Mouse (Mus musculus) layer of hippocampus, adult 9-11 months (tissue): Measurements from ENCODE around the gene Agpat4.
"Not testable (repeated sequence)": the region's sequence is repeated elsewhere in the genome, so short reads cannot be mapped to it uniquely, and the experiment has no call there.

Source experiments
- DNase-seq: peaks from one replicate; pipeline ENCODE4 v3.0.0; 2022

The Agpat4 gene

GRCm38 (mm10) chr17:12118561-12118925 is at the start of gene Agpat4:
Gene Agpat4, plus strand, starts transcription at chr17:12118704.
- peak; percentile 41 for DNase-seq

DNA sequence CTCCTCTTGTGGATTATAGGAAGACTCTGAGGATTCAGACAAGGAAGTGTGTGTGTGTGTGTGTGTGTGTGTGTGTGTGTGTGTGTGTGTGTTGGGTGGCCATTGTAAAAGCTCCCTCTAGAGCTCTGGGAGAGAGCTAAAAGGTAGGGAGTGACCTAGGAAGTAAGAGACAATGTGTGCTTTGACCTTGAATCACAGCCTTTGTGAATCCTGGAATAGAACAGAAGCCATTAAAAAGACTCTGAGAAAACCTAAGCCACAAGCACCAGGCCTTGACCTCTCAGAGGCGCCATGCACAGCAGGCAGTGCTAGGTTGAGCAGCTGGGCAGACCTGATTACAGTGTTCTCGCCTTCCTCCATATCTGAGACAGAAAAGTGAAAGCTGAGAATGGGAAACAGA is 41.7 kb upstream of the Agpat4 start:
- DNase-seq: no peak

DNA sequence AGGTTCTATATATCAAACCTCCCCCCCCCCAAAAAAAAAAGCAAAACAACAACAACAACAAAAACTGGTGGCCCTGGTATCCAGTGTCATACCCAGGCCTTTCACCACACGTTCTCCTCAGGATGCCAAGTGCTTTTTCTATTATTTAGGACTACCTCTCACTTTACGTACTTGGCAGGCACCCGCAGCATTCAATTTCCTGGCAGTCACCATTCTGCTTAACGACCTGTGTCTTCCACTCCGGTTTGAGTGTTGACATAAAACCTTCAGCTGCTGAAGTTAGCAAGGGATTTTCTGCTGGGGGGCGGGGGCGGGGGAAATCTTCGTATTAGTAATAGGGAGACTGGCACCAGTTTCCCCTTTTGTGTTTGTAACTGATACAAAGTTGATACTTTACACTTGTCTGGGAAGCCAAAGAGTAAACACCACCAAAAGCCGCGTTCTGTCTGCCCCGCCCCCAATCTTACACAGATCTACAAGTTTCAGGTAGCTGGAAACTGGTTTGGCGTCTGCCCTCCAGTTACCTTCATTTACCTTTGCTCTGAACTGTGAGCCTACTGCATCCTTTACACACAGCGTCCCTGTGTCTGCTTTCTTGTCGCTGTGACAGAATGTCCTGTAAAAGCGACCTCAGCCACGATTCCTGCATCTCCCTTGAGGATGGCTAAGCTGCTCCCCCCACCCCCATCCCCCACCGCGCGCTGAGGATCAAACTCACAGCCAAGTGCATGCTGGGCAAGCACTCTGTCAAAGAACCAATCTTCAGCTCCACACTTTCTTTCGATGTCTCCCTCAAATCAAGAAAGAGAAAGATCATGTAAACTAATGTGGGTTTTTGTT is 37.6 kb upstream of the Agpat4 start:
- DNase-seq: no peak

GRCm38 (mm10) chr17:12082201-12082600 is 36.3 kb upstream of the Agpat4 start:
- no peak for DNase-seq

DNA sequence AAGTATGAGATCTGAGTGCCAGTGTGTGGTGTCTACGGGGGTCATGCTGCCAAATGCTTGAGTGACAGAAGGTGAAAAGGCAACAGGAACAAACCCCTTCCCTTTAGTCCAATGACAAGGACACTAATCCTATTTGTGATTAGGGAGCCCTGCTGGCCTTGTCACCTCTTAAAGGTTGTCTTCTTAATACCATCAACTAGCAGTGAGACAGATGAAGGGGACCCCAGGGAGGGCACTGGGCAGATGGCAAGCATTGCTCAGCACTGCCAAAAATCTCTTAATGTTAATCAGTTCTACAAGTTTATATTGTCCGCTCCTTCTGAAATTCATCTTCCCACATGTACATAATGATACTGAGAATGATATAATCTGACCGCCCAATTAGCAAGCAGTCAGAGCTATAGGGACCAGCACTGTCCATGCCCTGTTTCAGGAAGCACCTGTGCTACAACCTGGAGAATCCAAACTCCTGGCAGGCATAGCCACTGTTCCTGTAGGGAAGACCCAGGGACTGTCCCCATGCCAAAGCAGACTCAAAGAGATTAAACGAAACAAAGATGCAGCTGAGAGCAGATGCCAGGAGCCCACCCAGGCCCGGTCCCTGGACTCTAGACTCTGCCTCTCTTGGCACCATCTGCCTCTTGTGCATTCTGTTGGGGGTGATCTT is 28.1 kb upstream of the Agpat4 start:
- no peak for DNase-seq

- no peak for DNase-seq
Observed at GRCm38 (mm10) chr17:12092901-12093564, 25.5 kb upstream of the Agpat4 start.

DNA sequence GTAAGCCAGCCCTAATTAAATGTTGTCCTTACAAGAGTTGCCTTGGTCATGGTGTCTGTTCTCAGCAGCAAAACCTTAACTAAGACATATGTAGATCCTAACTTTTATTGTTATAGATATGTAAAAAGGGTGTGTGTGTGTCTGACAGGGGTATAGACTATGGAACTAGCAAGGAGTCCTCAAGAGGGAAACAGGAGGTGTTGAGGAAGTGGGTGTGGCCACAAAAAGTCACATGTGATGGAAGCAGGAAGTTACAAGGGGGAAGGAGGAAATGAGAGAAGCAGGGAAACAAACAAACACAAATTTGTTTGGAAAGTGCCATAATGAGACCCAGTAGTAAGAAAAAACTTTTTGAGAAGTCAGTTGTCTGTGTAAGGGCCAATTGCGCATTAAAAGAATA is 24.5 kb upstream of the Agpat4 start:
- DNase-seq: no peak

- peak; percentile 43 for DNase-seq
Observed at GRCm38 (mm10) chr17:12094827-12095590, 23.5 kb upstream of the Agpat4 start.

DNA sequence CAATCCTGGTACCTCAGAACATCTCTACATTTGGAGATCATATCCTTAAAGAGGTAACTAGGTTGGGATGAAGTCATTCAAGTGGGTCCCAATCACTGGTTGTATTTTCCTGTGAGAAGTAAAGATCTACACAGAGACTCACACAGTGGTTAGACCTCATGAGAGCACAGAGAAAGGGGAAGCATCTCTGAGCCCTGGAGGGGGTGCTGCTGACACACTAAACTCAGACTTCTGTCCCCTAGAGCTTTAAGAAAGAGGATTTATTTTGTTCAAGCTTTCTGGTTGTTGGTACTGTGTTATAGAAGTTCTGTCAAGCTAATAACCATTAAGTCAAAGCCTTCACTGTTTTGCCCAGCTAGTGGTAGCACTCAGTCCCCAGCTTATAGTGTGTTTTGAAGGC is 19.1 kb upstream of the Agpat4 start:
- no peak for DNase-seq

DNA sequence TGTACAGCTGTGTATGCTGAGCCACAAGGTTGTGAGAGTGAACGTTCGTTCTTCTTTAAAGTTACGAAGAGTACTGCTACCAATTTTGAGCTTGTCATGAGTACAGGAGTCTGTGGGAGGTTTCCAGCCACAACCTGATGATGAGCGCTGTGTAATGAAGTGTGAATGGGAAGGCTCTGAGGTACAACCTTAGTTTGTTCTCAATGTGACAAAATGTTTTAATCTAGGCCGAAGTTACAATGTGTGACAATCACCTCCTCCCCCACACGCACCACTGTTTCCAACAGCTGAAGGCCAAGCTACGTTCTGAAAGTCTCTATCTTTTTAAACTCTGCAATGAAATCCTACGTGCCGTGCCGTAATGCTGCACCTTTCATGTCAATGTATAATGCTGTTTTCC is 16.2 kb upstream of the Agpat4 start:
- DNase-seq: no peak

- no peak for DNase-seq
Observed at GRCm38 (mm10) chr17:12103781-12104180, 14.7 kb upstream of the Agpat4 start.

- DNase-seq: no peak
Observed at GRCm38 (mm10) chr17:12104245-12104644, 14.3 kb upstream of the Agpat4 start.

DNA sequence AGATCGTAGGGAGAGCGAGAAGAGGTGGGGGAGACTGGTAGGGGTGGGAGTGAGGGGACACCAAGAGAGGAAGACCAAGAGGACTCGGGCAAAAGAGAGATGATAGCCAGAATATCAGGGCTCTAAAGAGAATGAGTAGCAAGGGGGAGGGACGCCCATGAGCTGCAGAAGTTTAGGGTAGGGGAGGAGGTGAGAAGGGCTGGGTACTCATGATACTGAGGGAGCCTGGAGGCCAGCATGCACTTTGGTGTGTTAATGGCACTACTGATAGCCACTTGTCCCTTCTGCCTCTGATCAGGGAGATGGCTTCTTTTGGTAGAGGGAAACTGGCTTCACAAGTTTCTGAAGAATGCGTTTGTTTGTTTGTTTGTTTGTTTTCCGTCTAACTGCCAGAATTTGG is 13.8 kb upstream of the Agpat4 start:
- no peak for DNase-seq

DNA sequence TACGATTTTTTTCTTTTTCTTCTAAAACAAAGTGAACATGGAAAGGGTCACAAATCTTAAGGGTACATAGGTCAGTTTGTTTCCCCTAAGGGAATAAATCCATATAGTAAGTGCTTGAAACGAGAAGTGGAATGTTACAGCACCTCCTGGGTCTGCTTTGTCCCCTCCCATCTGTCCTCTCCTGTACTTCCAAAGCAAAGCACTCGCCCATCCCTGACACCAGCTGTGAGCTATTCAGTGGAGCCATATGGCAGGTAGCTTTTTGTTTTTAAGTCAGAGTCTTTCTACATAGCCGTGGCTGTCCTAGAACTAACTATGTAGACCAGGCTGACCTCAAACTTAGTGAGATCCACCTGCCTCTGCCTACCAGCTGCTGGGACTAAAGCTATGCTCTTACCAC is 12.2 kb upstream of the Agpat4 start:
- peak; percentile 26 for DNase-seq

DNA sequence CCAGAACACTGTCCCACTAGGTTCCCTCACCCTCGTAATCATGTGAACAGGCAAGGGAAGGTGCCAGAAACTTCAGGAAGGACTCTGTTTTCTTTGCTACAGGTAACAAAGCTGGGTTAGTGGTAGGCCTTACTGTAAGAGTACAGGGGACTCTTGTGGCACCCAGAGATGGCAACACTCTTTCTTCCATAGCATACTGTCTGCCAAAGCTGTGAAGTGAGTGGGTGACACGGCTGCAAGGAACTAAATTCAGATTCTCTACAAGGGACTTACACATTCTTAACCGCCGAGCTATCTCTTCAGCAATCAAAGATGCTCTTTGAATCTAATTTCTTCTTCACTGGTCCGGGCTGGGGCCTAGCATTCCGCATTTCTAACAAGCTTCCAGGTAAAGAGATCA is 4.9 kb upstream of the Agpat4 start:
- no peak for DNase-seq

GRCm38 (mm10) chr17:12115086-12115485 is 3.4 kb upstream of the Agpat4 start:
- DNase-seq: no peak

DNA sequence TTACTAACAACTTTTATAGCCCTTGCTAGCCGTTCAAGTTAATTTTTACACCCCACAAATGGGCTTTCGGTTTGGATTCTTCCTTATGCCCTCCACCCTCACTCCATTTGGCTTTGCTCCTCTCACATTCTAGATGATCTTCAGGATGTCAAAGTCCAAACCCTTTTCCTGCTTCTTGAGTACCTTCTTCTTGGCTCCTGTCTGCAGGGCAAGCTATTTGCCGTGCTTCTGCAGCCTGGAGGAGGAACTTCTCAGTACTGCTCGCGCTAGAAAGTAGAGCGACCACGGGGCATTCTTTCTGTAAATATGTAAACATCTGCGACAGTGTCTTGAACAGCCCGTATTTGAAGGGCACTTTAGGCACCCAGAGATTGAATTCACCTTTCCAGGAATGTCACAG is 373 bp upstream of the Agpat4 start:
- no peak for DNase-seq

DNA sequence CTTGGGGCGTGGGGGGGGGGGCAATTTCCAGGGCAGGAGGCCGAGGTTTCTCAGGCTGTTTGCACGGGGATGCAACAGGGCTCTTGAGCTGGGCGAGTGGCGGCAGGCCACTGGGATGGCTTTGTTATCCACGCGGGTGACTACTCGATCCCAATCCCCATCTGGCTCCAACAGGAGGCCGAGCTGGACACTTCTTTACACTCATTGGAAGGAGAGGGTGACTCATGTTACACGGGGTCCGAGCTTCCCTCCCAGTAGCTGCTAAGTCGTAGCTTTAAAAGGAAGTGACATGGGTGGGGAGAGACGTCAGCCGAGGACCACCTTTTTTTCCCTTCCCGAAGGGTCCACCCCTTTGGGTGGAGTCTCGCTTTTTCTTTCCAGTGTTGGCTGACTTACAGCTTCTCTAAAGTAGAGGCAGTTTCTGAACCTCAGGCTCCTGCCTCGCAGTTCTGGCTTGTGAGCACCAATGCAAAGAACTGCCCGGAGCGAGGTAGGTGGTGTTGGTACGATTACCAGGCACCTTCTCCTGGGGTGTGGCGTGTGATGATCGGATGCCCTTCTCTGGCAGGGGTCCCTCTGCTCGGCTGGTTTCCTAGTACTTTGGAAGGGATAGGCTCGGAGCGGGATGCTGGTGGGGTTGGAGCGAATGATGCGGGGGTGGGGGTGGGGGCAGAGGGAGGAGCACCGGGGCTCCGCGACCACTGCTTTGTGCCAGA is 580 bp downstream of the Agpat4 start:
- DNase-seq: peak; percentile 92

DNA sequence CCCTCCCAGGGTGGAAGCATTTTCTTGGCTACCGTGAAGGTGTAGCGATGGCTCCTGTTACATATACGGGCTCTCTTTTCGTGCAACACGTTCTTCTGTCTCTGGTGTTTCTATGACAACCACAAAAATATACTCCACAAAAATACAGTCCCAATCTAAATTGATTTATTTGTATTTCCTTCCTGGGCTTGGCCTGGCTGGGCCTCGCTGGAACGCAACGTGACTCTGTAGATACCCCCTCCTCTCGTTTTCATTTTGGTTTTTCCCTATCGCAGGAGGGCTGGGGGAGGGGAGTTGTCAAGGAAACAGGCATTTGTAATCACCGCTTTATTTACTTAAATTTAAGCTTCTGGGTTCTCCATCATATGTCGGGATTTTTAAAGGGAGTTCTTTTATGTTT is 1.2 kb downstream of the Agpat4 start:
- DNase-seq: peak; percentile 64

DNA sequence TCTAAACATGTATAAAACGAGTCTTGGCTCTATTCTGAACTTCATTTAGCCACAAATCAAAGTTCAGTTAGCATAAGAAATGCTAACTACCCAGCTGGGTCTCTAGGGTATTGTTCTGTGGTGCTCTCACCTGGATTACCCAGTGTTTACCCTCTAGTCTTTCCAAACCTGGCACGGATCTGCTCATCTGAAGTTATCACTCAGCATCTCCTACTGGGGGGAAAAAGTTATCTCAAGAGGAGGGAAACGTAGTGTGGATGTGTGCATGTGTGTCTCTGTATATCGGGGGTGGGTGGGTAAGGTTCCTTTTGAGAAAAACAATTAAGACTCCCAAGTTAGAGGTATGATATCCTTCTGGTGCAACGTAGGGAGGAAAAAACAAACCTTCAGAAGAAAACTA is 1.8 kb downstream of the Agpat4 start:
- DNase-seq: no peak

GRCm38 (mm10) chr17:12121226-12121794 is 2.8 kb downstream of the Agpat4 start:
- DNase-seq: no peak

DNA sequence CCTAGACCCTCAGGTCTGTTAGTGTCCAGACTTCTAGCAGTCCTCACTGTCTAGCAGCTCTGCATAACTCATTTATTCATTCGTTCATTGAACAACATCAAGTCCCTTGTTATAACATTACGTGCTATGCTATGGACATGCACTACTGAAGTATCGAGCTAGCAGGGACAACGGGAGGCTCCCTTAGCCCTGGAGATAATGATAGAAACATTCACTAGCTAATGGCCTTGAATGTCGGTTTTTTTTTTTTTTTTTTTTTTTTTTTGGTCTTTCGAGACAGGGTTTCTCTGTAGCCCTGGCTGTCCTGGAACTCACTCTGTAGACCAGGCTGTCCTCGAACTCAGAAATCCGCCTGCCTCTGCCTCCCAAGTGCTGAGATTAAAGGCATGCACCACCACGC is 3.8 kb downstream of the Agpat4 start:
- not testable (repeated sequence) for DNase-seq
